In genomic region chr9:115364919-115365861, GRCm38 (mm10) we compare ENCODE assay signal across 14 mouse cellular contexts. TPM values are rescaled to one million over a fixed set of nuclear protein-coding genes. Genes with fewer than 3 reads are reported as not detected.
A peak's percentile ranks its signal among the peaks of the same experiment; 100 is the strongest.
DNase-seq lines count a peak whose midpoint lies in the region; ATAC-seq and TF ChIP-seq lines count a peak whose summit lies in the region.
"Had no signal": no experiment of that assay in that cellular context is flagged by ENCODE, and none has a peak within 500 bp of the region (broad histone marks: within the 10 kb centered on the region; RNA-seq: fewer than 3 reads in every experiment).

No protein-coding gene starts in this region.

- H3K27ac ChIP-seq in heart, embryonic 10.5 days = no peak overlapping the region
- no peak overlapping the region for H3K27ac ChIP-seq in midbrain, postnatal 0 days (ENCODE audit: low read depth, low read length)
- H3K27ac ChIP-seq in midbrain, embryonic 15.5 days = no peak overlapping the region
- peak overlapping the region; percentile 63 for H3K27ac ChIP-seq in intestine, postnatal 0 days (ENCODE audit: low read depth, low read length)
- H3K27ac ChIP-seq in stomach, embryonic 14.5 days (ENCODE audit: low read length) = no peak overlapping the region
- H3K27ac ChIP-seq: forebrain, embryonic 13.5 days; liver, embryonic 15.5 days had no signal

- DNase-seq in heart, adult 11 months = peak; percentile 67
- no peak for DNase-seq in heart, embryonic 10.5 days (ENCODE audit: low spot score)
- DNase-seq in midbrain, postnatal 0 days (ENCODE audit: low spot score) = no peak
- DNase-seq in adrenal gland, postnatal 14 days = no peak
- DNase-seq in left cerebral cortex, adult 8-10 months (ENCODE audit: low spot score in 2 of 2) = no peak
- DNase-seq: heart, adult 18-20 months; spleen, adult 18-20 months had no signal

- ATAC-seq in midbrain, postnatal 0 days (ENCODE audit: low FRiP score) = no peak
- ATAC-seq in midbrain, embryonic 15.5 days (replicated peaks) = no peak
- peak; percentile 92 for ATAC-seq in intestine, postnatal 0 days
- peak; percentile 33; the same call in 1 of the 2 replicates for ATAC-seq in stomach, embryonic 14.5 days (ENCODE audit: insufficient number of reproducible peaks, insufficient read depth, low FRiP score, low read depth)
- ATAC-seq: activated CD4-positive, CD25-positive, alpha-beta regulatory T cell, adult 4 months; forebrain, embryonic 13.5 days; midbrain, embryonic 16.5 days had no signal

- H3K9ac ChIP-seq in midbrain, postnatal 0 days (replicated peaks; ENCODE audit: low read length, poor library complexity, severe bottlenecking) = no peak overlapping the region
- H3K9ac ChIP-seq in midbrain, embryonic 15.5 days = no peak overlapping the region
- H3K9ac ChIP-seq in intestine, postnatal 0 days (ENCODE audit: low read depth, low read length) = no peak overlapping the region
- H3K9ac ChIP-seq in stomach, embryonic 14.5 days (replicated peaks; ENCODE audit: low read depth, low read length) = no peak overlapping the region
- H3K9ac ChIP-seq: forebrain, embryonic 13.5 days; liver, embryonic 15.5 days had no signal

- no peak overlapping the region for H3K4me3 ChIP-seq in heart, embryonic 10.5 days
- H3K4me3 ChIP-seq in midbrain, postnatal 0 days (ENCODE audit: low read depth, low read length) = no peak overlapping the region
- no peak overlapping the region for H3K4me3 ChIP-seq in midbrain, embryonic 15.5 days
- no peak overlapping the region for H3K4me3 ChIP-seq in intestine, postnatal 0 days (ENCODE audit: low read depth, low read length)
- no peak overlapping the region for H3K4me3 ChIP-seq in stomach, embryonic 14.5 days (ENCODE audit: low read depth, low read length)
- H3K4me3 ChIP-seq: forebrain, embryonic 13.5 days; liver, embryonic 15.5 days had no signal

- H3K4me1 ChIP-seq in heart, embryonic 10.5 days = no peaks in the 10 kb centered on the region
- H3K4me1 ChIP-seq in midbrain, postnatal 0 days (ENCODE audit: insufficient read depth, low read length) = no peaks in the 10 kb centered on the region
- H3K4me1 ChIP-seq in midbrain, embryonic 15.5 days = no peaks in the 10 kb centered on the region
- H3K4me1 ChIP-seq in intestine, postnatal 0 days (replicated peaks; ENCODE audit: control insufficient read depth, insufficient read depth, low read length) = no peaks in the 10 kb centered on the region
- no peaks in the 10 kb centered on the region for H3K4me1 ChIP-seq in stomach, embryonic 14.5 days (ENCODE audit: control insufficient read depth, insufficient read depth, low read length)
- H3K4me1 ChIP-seq: forebrain, embryonic 13.5 days; liver, embryonic 15.5 days had no signal

- peak; percentile 17 for TF ChIP-seq CTCF in midbrain, postnatal 0 days (IDR thresholded peaks at IDR 0.05)
- TF ChIP-seq CTCF in intestine, postnatal 0 days (IDR thresholded peaks at IDR 0.05; ENCODE audit: low read depth) = peak; percentile 76

- no peaks in the 10 kb centered on the region for H3K36me3 ChIP-seq in heart, embryonic 10.5 days
- H3K36me3 ChIP-seq in midbrain, postnatal 0 days (ENCODE audit: insufficient read depth, low read length) = no peaks in the 10 kb centered on the region
- H3K36me3 ChIP-seq in midbrain, embryonic 15.5 days (replicated peaks) = no peaks in the 10 kb centered on the region
- H3K36me3 ChIP-seq in intestine, postnatal 0 days (ENCODE audit: control insufficient read depth, insufficient read depth) = no peaks in the 10 kb centered on the region; the same call in 1 of the 2 replicates
- no peaks in the 10 kb centered on the region for H3K36me3 ChIP-seq in stomach, embryonic 14.5 days (ENCODE audit: control insufficient read depth, insufficient read depth, low read length)
- H3K36me3 ChIP-seq: liver, embryonic 15.5 days had no signal

- WGBS in heart, embryonic 10.5 days = 91% methylated on average over 16 of the region's 16 CpGs
- 91% methylated on average over 16 of the region's 16 CpGs for WGBS in midbrain, postnatal 0 days
- 93% methylated on average over 16 of the region's 16 CpGs for WGBS in midbrain, embryonic 15.5 days
- WGBS in intestine, postnatal 0 days = 58% methylated on average over 16 of the region's 16 CpGs
- 80% methylated on average over 16 of the region's 16 CpGs for WGBS in stomach, embryonic 14.5 days

- H3K9me3 ChIP-seq in heart, embryonic 10.5 days = no peaks in the 10 kb centered on the region
- no peaks in the 10 kb centered on the region for H3K9me3 ChIP-seq in midbrain, postnatal 0 days (ENCODE audit: low read length)
- H3K9me3 ChIP-seq in midbrain, embryonic 15.5 days = no peaks in the 10 kb centered on the region
- H3K9me3 ChIP-seq in intestine, postnatal 0 days (ENCODE audit: control insufficient read depth) = peaks cover 6% of the 10 kb centered on the region; the same call in 1 of the 2 replicates
- peaks cover 6% of the 10 kb centered on the region for H3K9me3 ChIP-seq in stomach, embryonic 14.5 days (ENCODE audit: control insufficient read depth, low read depth, low read length)
- H3K9me3 ChIP-seq: liver, embryonic 15.5 days had no signal

- H3K4me2 ChIP-seq in midbrain, postnatal 0 days (ENCODE audit: low read depth, low read length, poor library complexity, severe bottlenecking) = no peak overlapping the region
- no peak overlapping the region for H3K4me2 ChIP-seq in midbrain, embryonic 15.5 days
- 0 out of 2 replicates have a peak overlapping the region, but pooled peaks have one; percentile 3 for H3K4me2 ChIP-seq in intestine, postnatal 0 days (replicated peaks; ENCODE audit: low read depth)
- no peak overlapping the region for H3K4me2 ChIP-seq in stomach, embryonic 14.5 days (replicated peaks; ENCODE audit: low read depth, low read length)
- H3K4me2 ChIP-seq: forebrain, embryonic 13.5 days; liver, embryonic 15.5 days had no signal

- H3K27me3 ChIP-seq in heart, embryonic 10.5 days (ENCODE audit: insufficient read depth, poor library complexity, severe bottlenecking) = no peaks in the 10 kb centered on the region
- H3K27me3 ChIP-seq in midbrain, postnatal 0 days (ENCODE audit: insufficient read depth, low read length) = no peaks in the 10 kb centered on the region
- no peaks in the 10 kb centered on the region for H3K27me3 ChIP-seq in midbrain, embryonic 15.5 days (replicated peaks)
- no peaks in the 10 kb centered on the region for H3K27me3 ChIP-seq in intestine, postnatal 0 days (replicated peaks; ENCODE audit: control insufficient read depth, insufficient read depth, low read length)
- no peaks in the 10 kb centered on the region for H3K27me3 ChIP-seq in stomach, embryonic 14.5 days (ENCODE audit: control insufficient read depth, insufficient read depth, low read length)
- H3K27me3 ChIP-seq: forebrain, embryonic 13.5 days; liver, embryonic 15.5 days had no signal

RNA-seq across cellular contexts. Expression of gene Stt3b, which starts 55.0 kb away (rescaled TPM):
- 101 TPM in 2 replicates for polyA plus RNA-seq in heart, embryonic 10.5 days (2016; fragmentation: Nextera tagmentation; extraction: Ambion mirVana)
- 93.4 and 94.0 TPM in 2 replicates for total RNA-seq in midbrain, postnatal 0 days (2014; rRNA removed)
- polyA plus RNA-seq in midbrain, postnatal 0 days (2015; fragmentation: Nextera tagmentation; extraction: Ambion mirVana) = 50.9 and 56.6 TPM in 2 replicates
- 78.4 and 80.5 TPM in 2 replicates for polyA plus RNA-seq in midbrain, embryonic 15.5 days (2015; fragmentation: Nextera tagmentation; extraction: Ambion mirVana)
- 51.5 and 54.1 TPM in 2 replicates for polyA plus RNA-seq in intestine, postnatal 0 days (2015; fragmentation: Nextera tagmentation; extraction: Ambion mirVana)
- polyA plus RNA-seq in stomach, embryonic 14.5 days (2014; fragmentation: Nextera tagmentation; extraction: Ambion mirVana) = 94.0 and 111 TPM in 2 replicates
- 117 and 124 TPM in 2 replicates for total RNA-seq in adrenal gland, postnatal 14 days (2021)
- total RNA-seq in left cerebral cortex, adult 8-10 months (2022) = 10 to 100 TPM; 73.3 to 82.4 (median 75.2) TPM

Comparison
In these comparisons a context has a peak if more than half of its experiments do, and no peak if none do; other contexts are left out.
1. ATAC-seq: peak in intestine, postnatal 0 days (single experiment) and stomach, embryonic 14.5 days (single experiment); none in midbrain, postnatal 0 days (single experiment) and midbrain, embryonic 15.5 days (single experiment).